Mouse (Mus musculus) hindbrain, embryonic 11.5 days (tissue): ENCODE measurements at regions not wholly inside any gene's neighbourhood (a gene's known extent, or its start where the extent isn't known, plus 50 kb on each side); places are given as distances from the start of the nearest gene placed in this dataset.

Source experiments
- ATAC-seq: fragments of 200-750 bp; cut with Nextera tagmentation; 2 replicates; pipeline ENCODE4 v1.8.0; 2017; ENCODE audit warnings: mild to moderate bottlenecking, moderate TSS enrichment, moderate library complexity; ENCODE audit not compliant: low FRiP score
- DNase-seq: peaks from one replicate; pipeline ENCODE4 v3.0.0-alpha.2; 2015; ENCODE audit warnings: low spot score
- H3K27ac ChIP-seq: fragments of 300-500 bp; sonication (generic); 2 replicates; pipeline ENCODE4 v1.5.1; 2014; ENCODE audit warnings: mild to moderate bottlenecking, low read depth, low read length
- H3K27me3 ChIP-seq: fragments of 300-500 bp; sonication (generic); 2 replicates; pipeline ENCODE4 v1.6.1; 2014; ENCODE audit warnings: mild to moderate bottlenecking, low read length, moderate library complexity, mixed read lengths; ENCODE audit not compliant: control insufficient read depth, insufficient read depth
- H3K36me3 ChIP-seq: fragments of 300-500 bp; sonication (generic); 2 replicates; pipeline ENCODE4 v1.6.1; 2014; ENCODE audit warnings: mild to moderate bottlenecking, low read length, moderate library complexity, mixed read lengths; ENCODE audit not compliant: control insufficient read depth, insufficient read depth
- H3K4me1 ChIP-seq: fragments of 300-500 bp; sonication (generic); replicated peaks from 2 replicates; pipeline ENCODE4 v1.6.1; 2014; ENCODE audit warnings: low read length, mixed read lengths; ENCODE audit not compliant: control insufficient read depth, insufficient read depth
- H3K4me2 ChIP-seq: fragments of 300-500 bp; sonication (generic); replicated peaks from 2 replicates; pipeline ENCODE4 v1.6.1; 2014; ENCODE audit warnings: mild to moderate bottlenecking, low read depth, low read length
- H3K4me3 ChIP-seq: fragments of 300-500 bp; sonication (generic); 2 replicates; pipeline ENCODE4 v1.5.1; 2014; ENCODE audit warnings: low read depth, low read length
- H3K9ac ChIP-seq: fragments of 300-500 bp; sonication (generic); 2 replicates; pipeline ENCODE4 v1.6.1; 2014; ENCODE audit warnings: low read depth, low read length
- H3K9me3 ChIP-seq: fragments of 300-500 bp; sonication (generic); 2 replicates; pipeline ENCODE4 v1.6.1; 2016; ENCODE audit warnings: low read length; ENCODE audit not compliant: control insufficient read depth
- WGBS: fragments of 180-500 bp; shearing (Covaris S2); extraction: QIAGEN DNeasy Blood & Tissue Kit; methylation state at CpG from one replicate; pipeline ENCODE4 v1.1.7; 2014; 5-methylcytosine and 5-hydroxymethylcytosine counted together

DNA sequence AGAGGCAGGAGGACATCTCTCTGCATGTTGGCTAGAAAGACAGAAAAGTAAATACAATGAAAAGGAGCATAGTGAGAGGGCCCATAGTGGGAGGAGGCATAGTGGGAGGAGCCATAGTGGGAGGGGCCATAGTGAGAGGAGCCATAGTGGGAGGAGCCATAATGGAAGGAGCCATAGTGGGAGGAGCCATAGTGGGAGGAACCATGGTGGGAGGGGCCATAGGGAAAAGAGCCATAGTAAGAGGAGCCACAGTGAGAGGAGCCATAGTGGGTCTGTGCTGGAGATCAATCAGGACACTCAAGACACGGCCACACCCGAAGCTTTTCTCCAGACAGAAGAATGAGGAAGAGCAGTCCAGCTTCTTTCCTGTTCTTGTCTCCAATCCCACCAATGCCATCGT is 58.0 kb upstream of the Ahr start:
- H3K27ac ChIP-seq, result no peak overlapping the region
- no peak for ATAC-seq
- H3K9me3 ChIP-seq, result no peaks in the 10 kb centered on the region
- no peak overlapping the region for H3K4me2 ChIP-seq
- H3K4me1 ChIP-seq, result no peaks in the 10 kb centered on the region
- WGBS, result 94% methylated on average over 3 of the region's 3 CpGs
- no peaks in the 10 kb centered on the region for H3K27me3 ChIP-seq
- DNase-seq, result no peak
- no peak overlapping the region for H3K4me3 ChIP-seq
- H3K9ac ChIP-seq, result no peak overlapping the region
- H3K36me3 ChIP-seq, result no peaks in the 10 kb centered on the region
